Mouse (Mus musculus) stomach, postnatal 0 days (tissue): Measurements from ENCODE around the gene Mfap3. TPM values are rescaled to one million over a fixed set of nuclear protein-coding genes. Genes with fewer than 3 reads are reported as not detected.

ENCODE experiments used
- ATAC-seq: fragments of 200-750 bp; cut with Nextera tagmentation; 2 replicates; pipeline ENCODE4 v1.8.0; 2017; ENCODE audit not compliant: low FRiP score, low TSS enrichment
- DNase-seq: peaks from one replicate; pipeline ENCODE4 v3.0.0-alpha.2; 2016; ENCODE audit warnings: low spot score
- H3K27ac ChIP-seq: fragments of 300-500 bp; sonication (generic); replicated peaks from 2 replicates; pipeline ENCODE4 v1.5.1; 2014; ENCODE audit warnings: mild to moderate bottlenecking, control low read depth
- H3K27me3 ChIP-seq: fragments of 300-500 bp; sonication (generic); 2 replicates; pipeline ENCODE4 v1.6.1; 2014; ENCODE audit warnings: low read length; ENCODE audit not compliant: control insufficient read depth, insufficient read depth
- H3K36me3 ChIP-seq: fragments of 300-500 bp; sonication (generic); 2 replicates; pipeline ENCODE4 v1.6.1; 2014; ENCODE audit warnings: low read length, mixed read lengths; ENCODE audit not compliant: control insufficient read depth, insufficient read depth
- H3K4me1 ChIP-seq: fragments of 300-500 bp; sonication (generic); replicated peaks from 2 replicates; pipeline ENCODE4 v1.6.1; 2014; ENCODE audit warnings: antibody characterized with exemption; ENCODE audit not compliant: control insufficient read depth, insufficient read depth
- H3K4me2 ChIP-seq: fragments of 300-500 bp; sonication (generic); replicated peaks from 2 replicates; pipeline ENCODE4 v1.6.1; 2014; ENCODE audit warnings: low read depth, mild to moderate bottlenecking, control low read depth, moderate library complexity
- H3K4me3 ChIP-seq: fragments of 300-500 bp; sonication (generic); 2 replicates; pipeline ENCODE4 v1.5.1; 2014; ENCODE audit warnings: low read depth, low read length, control low read depth
- H3K9ac ChIP-seq: fragments of 300-500 bp; sonication (generic); 2 replicates; pipeline ENCODE4 v1.6.1; 2014; ENCODE audit warnings: mild to moderate bottlenecking, low read length, control low read depth, mixed read lengths
- H3K9me3 ChIP-seq: fragments of 300-500 bp; sonication (generic); 2 replicates; pipeline ENCODE4 v1.6.1; 2016; ENCODE audit warnings: low read length; ENCODE audit not compliant: control insufficient read depth
- CTCF ChIP-seq: IDR thresholded peaks from 2 replicates; pipeline ENCODE4 v1.5.1; 2016; ENCODE audit warnings: antibody characterized with exemption, low read depth, mild to moderate bottlenecking, moderate library complexity
- EP300 ChIP-seq: optimal IDR thresholded peaks from 2 replicates; pipeline ENCODE3; 2016; ENCODE audit warnings: antibody characterized with exemption
- WGBS: fragments of 180-500 bp; shearing (Covaris S2); extraction: QIAGEN DNeasy Blood & Tissue Kit; methylation state at CpG from one replicate; pipeline ENCODE4 v1.1.7; 2014; 5-methylcytosine and 5-hydroxymethylcytosine counted together
- polyA plus RNA-seq: library from polyadenylated mRNA; unstranded; fragments of >200 nt; fragmentation: Nextera tagmentation; extraction: Ambion mirVana; gene quantifications from 2 replicates; pipeline ENCODE4 v1.2.1, GENCODE M21; 2015

Gene Mfap3
- polyA plus RNA-seq, 1 experiment from 2014 or later: 22.8 TPM

- H3K36me3 ChIP-seq: no peaks in the 10 kb centered on the region
- H3K9me3 ChIP-seq: no peaks in the 10 kb centered on the region
- H3K4me1 ChIP-seq: no peaks in the 10 kb centered on the region
- H3K4me3 ChIP-seq: no peak overlapping the region
- no peak overlapping the region for H3K4me2 ChIP-seq
- TF ChIP-seq EP300 (no peak), CTCF (no peak)
- no peak overlapping the region for H3K27ac ChIP-seq
- no peak for DNase-seq
- ATAC-seq: no peak
- 56% methylated on average over 12 of the region's 12 CpGs for WGBS
- no peak overlapping the region for H3K9ac ChIP-seq
- H3K27me3 ChIP-seq: no peaks in the 10 kb centered on the region
Measured at GRCm38 (mm10) chr11:57564564-57564963, 46.1 kb downstream of the Mfap3 start.

- no peak for TF ChIP-seq EP300
- TF ChIP-seq CTCF: no peak
- ATAC-seq (no peak), DNase-seq (no peak)
- H3K4me1 ChIP-seq: no peaks in the 10 kb centered on the region
- no peak overlapping the region for H3K27ac ChIP-seq
- no peak overlapping the region for H3K4me2 ChIP-seq
- no peaks in the 10 kb centered on the region for H3K36me3 ChIP-seq
- no peak overlapping the region for H3K4me3 ChIP-seq
- H3K9ac ChIP-seq: no peak overlapping the region
- no peaks in the 10 kb centered on the region for H3K9me3 ChIP-seq
- no peaks in the 10 kb centered on the region for H3K27me3 ChIP-seq
- 43% methylated on average over 18 of the region's 18 CpGs for WGBS
Measured at GRCm38 (mm10) chr11:57566091-57567035, 47.9 kb downstream of the Mfap3 start.

- no peak for TF ChIP-seq CTCF
- WGBS: 82% methylated on average over 2 of the region's 2 CpGs
- Histone ChIP-seq H3K36me3 (no peaks in the 10 kb centered on the region), H3K27me3 (no peaks in the 10 kb centered on the region), H3K4me2 (no peak overlapping the region), H3K9me3 (no peaks in the 10 kb centered on the region), H3K4me3 (no peak overlapping the region), H3K27ac (no peak overlapping the region), H3K4me1 (no peaks in the 10 kb centered on the region), H3K9ac (no peak overlapping the region)
- DNase-seq: no peak
- ATAC-seq: no peak
Measured at GRCm38 (mm10) chr11:57568950-57569490, 50.6 kb downstream of the Mfap3 start.

- 81% methylated on average over 3 of the region's 3 CpGs for WGBS
- DNase-seq: no peak
Measured at GRCm38 (mm10) chr11:57571035-57571434, 52.6 kb downstream of the Mfap3 start.

GRCm38 (mm10) chr11:57573686-57574274, 55.3 kb downstream of the Mfap3 start:
- no peak for TF ChIP-seq EP300
- TF ChIP-seq CTCF: no peak
- H3K9ac ChIP-seq: no peak overlapping the region
- H3K4me2 ChIP-seq: no peak overlapping the region
- H3K4me1 ChIP-seq: no peaks in the 10 kb centered on the region
- no peaks in the 10 kb centered on the region for H3K36me3 ChIP-seq
- WGBS: 35% methylated on average over 14 of the region's 14 CpGs
- H3K27me3 ChIP-seq: no peaks in the 10 kb centered on the region
- H3K4me3 ChIP-seq: no peak overlapping the region
- no peak overlapping the region for H3K27ac ChIP-seq
- no peak for ATAC-seq
- no peak for DNase-seq
- no peaks in the 10 kb centered on the region for H3K9me3 ChIP-seq

More at GRCm38 (mm10) chr11:57571035-57571434, 52.6 kb downstream of the Mfap3 start:
- H3K4me2 ChIP-seq: no peak overlapping the region
- H3K9me3 ChIP-seq: no peaks in the 10 kb centered on the region
- H3K9ac ChIP-seq: no peak overlapping the region
- H3K4me3 ChIP-seq: no peak overlapping the region
- no peaks in the 10 kb centered on the region for H3K36me3 ChIP-seq
- H3K4me1 ChIP-seq: no peaks in the 10 kb centered on the region
- TF ChIP-seq EP300: no peak
- no peak overlapping the region for H3K27ac ChIP-seq
- H3K27me3 ChIP-seq: no peaks in the 10 kb centered on the region
- no peak for ATAC-seq
